Mouse (Mus musculus) G1E (cell line): ENCODE measurements at regions not wholly inside any gene's neighbourhood (a gene's known extent, or its start where the extent isn't known, plus 50 kb on each side); places are given as distances from the start of the nearest gene placed in this dataset.

Source experiments
- CTCF ChIP-seq: IDR thresholded peaks from 2 replicates; pipeline ENCODE4 v1.5.1; 2012; ENCODE audit warnings: low read depth, low read length, inconsistent platforms, mixed read lengths
- GATA1 ChIP-seq: IDR thresholded peaks from 2 replicates; pipeline ENCODE4 v1.6.1; 2012; ENCODE audit warnings: borderline replicate concordance, low read length, inconsistent platforms, mixed read lengths
- GATA2 ChIP-seq: IDR thresholded peaks from 2 replicates; pipeline ENCODE4 v1.6.1; 2012; ENCODE audit warnings: low read depth, low read length, inconsistent platforms, borderline replicate concordance
- POLR2AphosphoS5 ChIP-seq: IDR thresholded peaks from 2 replicates; pipeline ENCODE4 v1.6.1; 2012; ENCODE audit warnings: low read depth, low read length, inconsistent platforms; ENCODE audit not compliant: insufficient replicate concordance
- TAL1 ChIP-seq: conservative IDR thresholded peaks from 2 replicates; pipeline ENCODE4 v1.6.1; 2012; ENCODE audit warnings: low read depth, low read length, inconsistent platforms, mixed read lengths

- no peak for TF ChIP-seq TAL1
- TF ChIP-seq CTCF = no peak
- TF ChIP-seq GATA1 = no peak
- TF ChIP-seq POLR2AphosphoS5 = no peak
- no peak for TF ChIP-seq GATA2
These were observed 269.9 kb downstream of the Ptprc start for GRCm38 (mm10) chr1:137905566-137905965.
